Mouse (Mus musculus) heart, adult 9 months (tissue): ENCODE results near the gene Gsdma2.

Experiments used
- DNase-seq, 2 experiments: peaks; one replicate each; pipeline ENCODE4 v3.0.0; 2022; ENCODE audit warnings: low spot score in 2 of 2

Gsdma2 gene

GRCm38 (mm10) chr11:98698849-98699640 lies 52.5 kb downstream of the Gsdma2 start:
- no peak for DNase-seq

- peak; percentile 63 to 77 for DNase-seq
Measured at GRCm38 (mm10) chr11:98699911-98700310, 53.4 kb downstream of the Gsdma2 start.

- no peak for DNase-seq
Measured at GRCm38 (mm10) chr11:98701213-98701670, 54.7 kb downstream of the Gsdma2 start, which contains the start of gene Csf3. Csf3 (plus strand) TSS chr11:98701263.

GRCm38 (mm10) chr11:98702323-98702722 lies 55.8 kb downstream of the Gsdma2 start:
- no peak for DNase-seq

GRCm38 (mm10) chr11:98705021-98705420 lies 58.5 kb downstream of the Gsdma2 start:
- no peak for DNase-seq
